Mouse (Mus musculus) ES-Bruce4 (cell line): ENCODE data around the gene Lrig1.

Source experiments
- CTCF ChIP-seq: IDR thresholded peaks from one replicate; pipeline ENCODE4 v1.8.1; 2011; ENCODE audit warnings: low read depth, low read length
- EP300 ChIP-seq: IDR thresholded peaks from 2 replicates; pipeline ENCODE4 v1.6.1; 2011; ENCODE audit warnings: low read depth, low read length; ENCODE audit not compliant: insufficient read depth
- POLR2A ChIP-seq: IDR thresholded peaks from one replicate; pipeline ENCODE4 v1.8.1; 2011; ENCODE audit warnings: low read length; ENCODE audit not compliant: insufficient read depth

DNA sequence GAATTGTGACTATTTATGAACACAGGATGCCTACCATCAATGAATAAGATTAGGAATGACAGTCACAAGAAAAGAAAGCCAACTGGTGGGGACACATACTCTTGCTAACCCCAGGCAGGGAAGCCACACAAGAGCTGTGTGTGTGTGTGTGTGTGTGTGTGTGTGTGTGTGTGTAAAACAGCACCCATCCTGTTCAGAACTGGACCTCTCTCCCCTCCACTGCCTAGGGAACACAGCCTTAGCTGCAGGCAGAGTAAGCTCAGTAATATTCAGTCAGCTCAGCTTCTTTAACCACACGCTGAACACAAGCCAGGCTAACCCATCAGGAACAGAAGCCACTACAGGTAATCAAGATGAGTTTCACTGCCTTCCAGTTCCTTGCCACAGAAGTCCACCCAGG, 34.3 kb downstream of the Lrig1 start:
- TF ChIP-seq POLR2A (no peak), CTCF (no peak), EP300 (no peak)
